12 mouse cellular contexts compared by ENCODE assay signal in the genomic region with DNA sequence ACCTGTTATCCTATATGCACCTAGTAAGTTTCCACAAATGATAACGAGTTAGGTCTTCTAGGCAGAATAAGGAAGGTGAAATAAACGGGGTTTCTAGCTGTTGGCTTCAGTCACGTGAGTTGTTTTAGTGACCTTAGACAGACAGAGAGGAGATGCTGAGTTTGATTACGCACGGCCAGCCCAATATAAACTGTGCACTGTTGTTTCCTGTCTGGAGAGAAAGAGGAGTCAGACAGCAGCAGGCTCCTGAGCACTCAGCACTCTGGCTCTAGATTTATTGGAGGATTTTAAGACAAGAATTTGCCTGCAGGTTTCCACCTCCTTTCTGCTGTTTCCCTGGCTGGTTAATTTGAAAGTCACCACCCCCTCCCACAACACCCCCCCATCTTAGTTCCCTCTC.
DNase-seq lines count a peak whose midpoint lies in the region; ATAC-seq and TF ChIP-seq lines count a peak whose summit lies in the region.
"Had no signal": no experiment of that assay in that cellular context is flagged by ENCODE, and none has a peak within 500 bp of the region (broad histone marks: within the 10 kb centered on the region; RNA-seq: fewer than 3 reads in every experiment).

No protein-coding gene starts in this region.

- peaks cover 24% of the 10 kb centered on the region for H3K4me1 ChIP-seq in embryonic facial prominence, embryonic 10.5 days
- H3K4me1 ChIP-seq in hindbrain, embryonic 15.5 days (replicated peaks): peaks cover 11% of the 10 kb centered on the region
- H3K4me1 ChIP-seq in neural tube, embryonic 12.5 days: peaks cover 12% of the 10 kb centered on the region

- H3K27ac ChIP-seq in embryonic facial prominence, embryonic 10.5 days (replicated peaks): peak overlapping the region; percentile 74
- 0 out of 2 replicates have a peak overlapping the region, but pooled peaks have one; percentile 4 for H3K27ac ChIP-seq in hindbrain, embryonic 15.5 days (replicated peaks)
- no peak overlapping the region for H3K27ac ChIP-seq in neural tube, embryonic 12.5 days
- H3K27ac ChIP-seq in layer of hippocampus, adult 2 months: no peak overlapping the region
- H3K27ac ChIP-seq: heart, embryonic 15.5 days; macrophage had no signal

- H3K9ac ChIP-seq in hindbrain, embryonic 15.5 days: no peak overlapping the region
- H3K9ac ChIP-seq in neural tube, embryonic 12.5 days: no peak overlapping the region
- H3K9ac ChIP-seq: heart, embryonic 15.5 days had no signal

- no peaks in the 10 kb centered on the region for H3K9me3 ChIP-seq in embryonic facial prominence, embryonic 10.5 days
- no peaks in the 10 kb centered on the region for H3K9me3 ChIP-seq in hindbrain, embryonic 15.5 days
- H3K9me3 ChIP-seq in neural tube, embryonic 12.5 days: no peaks in the 10 kb centered on the region
- H3K9me3 ChIP-seq: heart, embryonic 15.5 days had no signal

- WGBS in embryonic facial prominence, embryonic 10.5 days: 35% methylated on average over 5 of the region's 5 CpGs
- WGBS in hindbrain, embryonic 15.5 days: 32% methylated on average over 5 of the region's 5 CpGs
- WGBS in neural tube, embryonic 12.5 days: 34% methylated on average over 5 of the region's 5 CpGs

- H3K36me3 ChIP-seq in embryonic facial prominence, embryonic 10.5 days (replicated peaks): no peaks in the 10 kb centered on the region
- no peaks in the 10 kb centered on the region for H3K36me3 ChIP-seq in hindbrain, embryonic 15.5 days
- no peaks in the 10 kb centered on the region for H3K36me3 ChIP-seq in neural tube, embryonic 12.5 days
- H3K36me3 ChIP-seq: heart, embryonic 15.5 days had no signal

- ATAC-seq in hindbrain, embryonic 15.5 days (ENCODE audit: low FRiP score, low read depth): no peak
- ATAC-seq in neural tube, embryonic 12.5 days (ENCODE audit: low FRiP score, low read depth): no peak

- H3K4me2 ChIP-seq in hindbrain, embryonic 15.5 days: no peak overlapping the region
- H3K4me2 ChIP-seq in neural tube, embryonic 12.5 days (replicated peaks): 0 out of 2 replicates have a peak overlapping the region, but pooled peaks have one; percentile 1
- H3K4me2 ChIP-seq: heart, embryonic 15.5 days had no signal

- DNase-seq in kidney, postnatal 4 days: peak; percentile 4 to 23
- DNase-seq in kidney, postnatal 36 days: no peak
- DNase-seq in embryonic facial prominence, embryonic 10.5 days (ENCODE audit: low spot score): peak; percentile 29
- DNase-seq in frontal cortex, postnatal 25 days (ENCODE audit: low spot score in 2 of 2): no peak
- no peak for DNase-seq in layer of hippocampus, adult 2 months (ENCODE audit: low spot score in 2 of 2)
- DNase-seq: adrenal gland, adult 8-10 months; cerebellum, postnatal 10 days; spleen, adult 18-20 months had no signal

- peak overlapping the region; percentile 23; the same call in 1 of the 2 replicates for H3K4me3 ChIP-seq in embryonic facial prominence, embryonic 10.5 days
- no peak overlapping the region for H3K4me3 ChIP-seq in hindbrain, embryonic 15.5 days
- no peak overlapping the region for H3K4me3 ChIP-seq in neural tube, embryonic 12.5 days
- no peak overlapping the region for H3K4me3 ChIP-seq in layer of hippocampus, adult 2 months
- H3K4me3 ChIP-seq: heart, embryonic 15.5 days had no signal

- no peaks in the 10 kb centered on the region for H3K27me3 ChIP-seq in embryonic facial prominence, embryonic 10.5 days (replicated peaks; ENCODE audit: low read depth, poor library complexity, severe bottlenecking)
- no peaks in the 10 kb centered on the region for H3K27me3 ChIP-seq in hindbrain, embryonic 15.5 days
- no peaks in the 10 kb centered on the region for H3K27me3 ChIP-seq in neural tube, embryonic 12.5 days (replicated peaks)
- H3K27me3 ChIP-seq: heart, embryonic 15.5 days had no signal

- TF ChIP-seq CTCF in layer of hippocampus, adult 2 months (conservative IDR thresholded peaks at IDR 0.05): no peak

Comparison
In these comparisons a context has a peak if more than half of its experiments do, and no peak if none do; other contexts are left out.
1. DNase-seq: peak in kidney, postnatal 4 days (2 of 2) and embryonic facial prominence, embryonic 10.5 days (single experiment); none in kidney, postnatal 36 days (0 of 2), frontal cortex, postnatal 25 days (0 of 2) and layer of hippocampus, adult 2 months (0 of 2).
2. H3K27ac ChIP-seq: peak in embryonic facial prominence, embryonic 10.5 days (single experiment) and hindbrain, embryonic 15.5 days (single experiment); none in neural tube, embryonic 12.5 days (single experiment) and layer of hippocampus, adult 2 months (single experiment).